Mouse (Mus musculus) stomach, postnatal 0 days (tissue): ENCODE measurements around the gene Cdcp2. TPM values are rescaled to one million over a fixed set of nuclear protein-coding genes. Genes with fewer than 3 reads are reported as not detected.

ENCODE experiments used
- ATAC-seq: fragments of 200-750 bp; cut with Nextera tagmentation; 2 replicates; pipeline ENCODE4 v1.8.0; 2017; ENCODE audit not compliant: low FRiP score, low TSS enrichment
- DNase-seq: peaks from one replicate; pipeline ENCODE4 v3.0.0-alpha.2; 2016; ENCODE audit warnings: low spot score
- H3K27ac ChIP-seq: fragments of 300-500 bp; sonication (generic); replicated peaks from 2 replicates; pipeline ENCODE4 v1.5.1; 2014; ENCODE audit warnings: mild to moderate bottlenecking, control low read depth
- H3K27me3 ChIP-seq: fragments of 300-500 bp; sonication (generic); 2 replicates; pipeline ENCODE4 v1.6.1; 2014; ENCODE audit warnings: low read length; ENCODE audit not compliant: control insufficient read depth, insufficient read depth
- H3K36me3 ChIP-seq: fragments of 300-500 bp; sonication (generic); 2 replicates; pipeline ENCODE4 v1.6.1; 2014; ENCODE audit warnings: low read length, mixed read lengths; ENCODE audit not compliant: control insufficient read depth, insufficient read depth
- H3K4me1 ChIP-seq: fragments of 300-500 bp; sonication (generic); replicated peaks from 2 replicates; pipeline ENCODE4 v1.6.1; 2014; ENCODE audit warnings: antibody characterized with exemption; ENCODE audit not compliant: control insufficient read depth, insufficient read depth
- H3K4me2 ChIP-seq: fragments of 300-500 bp; sonication (generic); replicated peaks from 2 replicates; pipeline ENCODE4 v1.6.1; 2014; ENCODE audit warnings: low read depth, mild to moderate bottlenecking, control low read depth, moderate library complexity
- H3K4me3 ChIP-seq: fragments of 300-500 bp; sonication (generic); 2 replicates; pipeline ENCODE4 v1.5.1; 2014; ENCODE audit warnings: low read depth, low read length, control low read depth
- H3K9ac ChIP-seq: fragments of 300-500 bp; sonication (generic); 2 replicates; pipeline ENCODE4 v1.6.1; 2014; ENCODE audit warnings: mild to moderate bottlenecking, low read length, control low read depth, mixed read lengths
- H3K9me3 ChIP-seq: fragments of 300-500 bp; sonication (generic); 2 replicates; pipeline ENCODE4 v1.6.1; 2016; ENCODE audit warnings: low read length; ENCODE audit not compliant: control insufficient read depth
- CTCF ChIP-seq: IDR thresholded peaks from 2 replicates; pipeline ENCODE4 v1.5.1; 2016; ENCODE audit warnings: antibody characterized with exemption, low read depth, mild to moderate bottlenecking, moderate library complexity
- EP300 ChIP-seq: optimal IDR thresholded peaks from 2 replicates; pipeline ENCODE3; 2016; ENCODE audit warnings: antibody characterized with exemption
- WGBS: fragments of 180-500 bp; shearing (Covaris S2); extraction: QIAGEN DNeasy Blood & Tissue Kit; methylation state at CpG from one replicate; pipeline ENCODE4 v1.1.7; 2014; 5-methylcytosine and 5-hydroxymethylcytosine counted together
- polyA plus RNA-seq: library from polyadenylated mRNA; unstranded; fragments of >200 nt; fragmentation: Nextera tagmentation; extraction: Ambion mirVana; gene quantifications from 2 replicates; pipeline ENCODE4 v1.2.1, GENCODE M21; 2015

Cdcp2 gene
- polyA plus RNA-seq, 1 experiment from 2014 or later: not detected

GRCm38 (mm10) chr4:107079716-107080115, 17.0 kb upstream of the Cdcp2 start:
- no peak for TF ChIP-seq EP300
- TF ChIP-seq CTCF: no peak
- DNase-seq: no peak
- H3K9ac ChIP-seq: no peak overlapping the region

GRCm38 (mm10) chr4:107082185-107082584, 14.5 kb upstream of the Cdcp2 start:
- ATAC-seq (no peak), DNase-seq (no peak)
- Histone ChIP-seq H3K4me1 (no peaks in the 10 kb centered on the region), H3K4me3 (no peak overlapping the region), H3K9me3 (no peaks in the 10 kb centered on the region), H3K36me3 (no peaks in the 10 kb centered on the region), H3K27ac (no peak overlapping the region), H3K27me3 (no peaks in the 10 kb centered on the region), H3K4me2 (no peak overlapping the region), H3K9ac (no peak overlapping the region)
- no peak for TF ChIP-seq EP300
- TF ChIP-seq CTCF: no peak
- WGBS: 79% methylated on average over 3 of the region's 3 CpGs

More at GRCm38 (mm10) chr4:107079716-107080115, 17.0 kb upstream of the Cdcp2 start:
- Histone ChIP-seq H3K27me3 (no peaks in the 10 kb centered on the region), H3K4me3 (no peak overlapping the region), H3K4me2 (no peak overlapping the region), H3K27ac (no peak overlapping the region), H3K4me1 (no peaks in the 10 kb centered on the region), H3K36me3 (no peaks in the 10 kb centered on the region), H3K9me3 (no peaks in the 10 kb centered on the region)
- no peak for ATAC-seq

GRCm38 (mm10) chr4:107083126-107083525, 13.6 kb upstream of the Cdcp2 start:
- Histone ChIP-seq H3K27me3 (no peaks in the 10 kb centered on the region), H3K27ac (no peak overlapping the region), H3K4me3 (no peak overlapping the region), H3K4me2 (no peak overlapping the region), H3K36me3 (no peaks in the 10 kb centered on the region), H3K9me3 (no peaks in the 10 kb centered on the region), H3K4me1 (no peaks in the 10 kb centered on the region), H3K9ac (no peak overlapping the region)
- DNase-seq (no peak), ATAC-seq (no peak)
- TF ChIP-seq EP300 (no peak), CTCF (no peak)
- WGBS: 93% methylated on average over 4 of the region's 4 CpGs

GRCm38 (mm10) chr4:107084343-107084742, 12.3 kb upstream of the Cdcp2 start:
- no peak overlapping the region for H3K4me3 ChIP-seq
- no peak overlapping the region for H3K9ac ChIP-seq
- TF ChIP-seq CTCF (no peak), EP300 (no peak)
- 7% methylated on average over 1 of the region's 1 CpGs for WGBS
- no peak overlapping the region for H3K27ac ChIP-seq
- no peaks in the 10 kb centered on the region for H3K4me1 ChIP-seq
- DNase-seq (no peak), ATAC-seq (no peak; the same call in 1 of the 2 replicates)
- no peaks in the 10 kb centered on the region for H3K36me3 ChIP-seq
- no peak overlapping the region for H3K4me2 ChIP-seq
- no peaks in the 10 kb centered on the region for H3K9me3 ChIP-seq
- H3K27me3 ChIP-seq: no peaks in the 10 kb centered on the region

- H3K4me1 ChIP-seq: no peaks in the 10 kb centered on the region
- no peak overlapping the region for H3K4me2 ChIP-seq
- TF ChIP-seq EP300 (no peak), CTCF (no peak)
- no peaks in the 10 kb centered on the region for H3K27me3 ChIP-seq
- ATAC-seq (peak; percentile 40; the same call in 1 of the 2 replicates), DNase-seq (no peak)
- no peak overlapping the region for H3K4me3 ChIP-seq
- H3K36me3 ChIP-seq: no peaks in the 10 kb centered on the region
- no peak overlapping the region for H3K27ac ChIP-seq
- H3K9me3 ChIP-seq: no peaks in the 10 kb centered on the region
- WGBS: 23% methylated on average over 6 of the region's 6 CpGs
- no peak overlapping the region for H3K9ac ChIP-seq
Measured at GRCm38 (mm10) chr4:107084858-107085257, 11.8 kb upstream of the Cdcp2 start.

GRCm38 (mm10) chr4:107091696-107092095, 5.0 kb upstream of the Cdcp2 start:
- ATAC-seq: no peak
- Histone ChIP-seq H3K4me3 (no peak overlapping the region), H3K27ac (no peak overlapping the region), H3K36me3 (no peaks in the 10 kb centered on the region), H3K4me1 (no peaks in the 10 kb centered on the region), H3K27me3 (no peaks in the 10 kb centered on the region), H3K9ac (no peak overlapping the region), H3K4me2 (no peak overlapping the region), H3K9me3 (no peaks in the 10 kb centered on the region)
- DNase-seq: no peak
- TF ChIP-seq CTCF (no peak), EP300 (no peak)
- 81% methylated on average over 14 of the region's 14 CpGs for WGBS
